Mouse (Mus musculus) c-Kit-positive CD71-positive TER-119-positive erythroid progenitor cells, embryonic 14.5 days (primary cell): ENCODE measurements around the gene Phkg1.
"Not testable (repeated sequence)": the region's sequence is repeated elsewhere in the genome, so short reads cannot be mapped to it uniquely, and the experiment has no call there.

Source experiments
- DNase-seq: peaks from one replicate; pipeline ENCODE4 v3.0.0-alpha.2; 2013; ENCODE audit warnings: low spot score

Phkg1 gene

GRCm38 (mm10) chr5:129898449-129898848 is at the start of gene Phkg1:
TSS of gene Phkg1 (minus strand) at chr5:129898549.
- DNase-seq, result no peak

GRCm38 (mm10) chr5:129947528-129948033 is 49.2 kb upstream of the Phkg1 start:
- DNase-seq, result no peak

- no peak for DNase-seq
Observed at GRCm38 (mm10) chr5:129943402-129943801, 45.1 kb upstream of the Phkg1 start.

GRCm38 (mm10) chr5:129942073-129942939 is 44.0 kb upstream of the Phkg1 start:
- DNase-seq, result peak; percentile 54

- DNase-seq, result peak; percentile 100
Observed at GRCm38 (mm10) chr5:129941495-129942045, 43.2 kb upstream of the Phkg1 start, which contains the start of gene Vkorc1l1. TSS of gene Vkorc1l1 (plus strand) at chr5:129941970.

- DNase-seq, result no peak
Observed at GRCm38 (mm10) chr5:129940736-129941494, 42.6 kb upstream of the Phkg1 start.

GRCm38 (mm10) chr5:129940281-129940680 is 41.9 kb upstream of the Phkg1 start:
- no peak for DNase-seq

- DNase-seq, result no peak
Observed at GRCm38 (mm10) chr5:129936941-129937340, 38.6 kb upstream of the Phkg1 start.

- DNase-seq, result no peak
Observed at GRCm38 (mm10) chr5:129929924-129930855, 31.8 kb upstream of the Phkg1 start.

GRCm38 (mm10) chr5:129925933-129926332 is 27.6 kb upstream of the Phkg1 start:
- DNase-seq, result no peak

- no peak for DNase-seq
Observed at GRCm38 (mm10) chr5:129924820-129925452, 26.6 kb upstream of the Phkg1 start.

- no peak for DNase-seq
Observed at GRCm38 (mm10) chr5:129921972-129922371, 23.6 kb upstream of the Phkg1 start.

- DNase-seq, result no peak
Observed at GRCm38 (mm10) chr5:129919320-129919719, 21.0 kb upstream of the Phkg1 start.

- DNase-seq, result no peak
Observed at GRCm38 (mm10) chr5:129918752-129919151, 20.4 kb upstream of the Phkg1 start.

GRCm38 (mm10) chr5:129918065-129918651 is 19.8 kb upstream of the Phkg1 start:
- no peak for DNase-seq

GRCm38 (mm10) chr5:129915491-129915890 is 17.1 kb upstream of the Phkg1 start:
- not testable (repeated sequence) for DNase-seq

GRCm38 (mm10) chr5:129914024-129914423 is 15.7 kb upstream of the Phkg1 start:
- peak; percentile 56 for DNase-seq

- DNase-seq, result no peak
Observed at GRCm38 (mm10) chr5:129909591-129909990, 11.2 kb upstream of the Phkg1 start.

- no peak for DNase-seq
Observed at GRCm38 (mm10) chr5:129909147-129909546, 10.8 kb upstream of the Phkg1 start.

GRCm38 (mm10) chr5:129908242-129908965 is 10.1 kb upstream of the Phkg1 start, which contains the start of gene Nupr1l:
TSS of gene Nupr1l (plus strand) at chr5:129908540.
- DNase-seq, result peak; percentile 77
